Mouse (Mus musculus) C2C12 (cell line): ENCODE data around the gene Klhl1. TPM values are rescaled to one million over a fixed set of nuclear protein-coding genes. Genes with fewer than 3 reads are reported as not detected.

Source experiments
- H3K27me3 ChIP-seq: one replicate; pipeline ENCODE4 v1.6.1; 2011; ENCODE audit not compliant: control insufficient read depth, insufficient read depth, insufficient read length
- H3K36me3 ChIP-seq: one replicate; pipeline ENCODE4 v1.6.1; 2011; ENCODE audit not compliant: control insufficient read depth, insufficient read depth
- H3K4me3 ChIP-seq: one replicate; pipeline ENCODE4 v1.5.1; 2011; ENCODE audit warnings: mild to moderate bottlenecking, control low read depth; ENCODE audit not compliant: poor library complexity, insufficient read depth, severe bottlenecking
- H3K79me2 ChIP-seq: one replicate; pipeline ENCODE4 v1.6.1; 2011; ENCODE audit not compliant: control insufficient read depth, insufficient read depth
- H3K79me3 ChIP-seq: one replicate; pipeline ENCODE4 v1.6.1; 2011; ENCODE audit warnings: low read depth, control low read depth
- H3ac ChIP-seq: one replicate; pipeline ENCODE3; 2011; ENCODE audit warnings: low read depth; ENCODE audit not compliant: control insufficient read depth, insufficient read length
- CEBPB ChIP-seq: IDR thresholded peaks from one replicate; pipeline ENCODE4 v1.6.1; 2011; ENCODE audit warnings: low read depth, mild to moderate bottlenecking, control low read depth, moderate library complexity
- CTCF ChIP-seq: IDR thresholded peaks from one replicate; pipeline ENCODE4 v1.5.1; 2011; ENCODE audit not compliant: control insufficient read depth, insufficient read depth, insufficient read length
- FOSL1 ChIP-seq: IDR thresholded peaks from one replicate; pipeline ENCODE4 v1.8.0; 2011; ENCODE audit warnings: mild to moderate bottlenecking, low read length; ENCODE audit not compliant: poor library complexity, insufficient read depth, severe bottlenecking
- MAX ChIP-seq: IDR thresholded peaks from one replicate; pipeline ENCODE4 v1.6.1; 2011; ENCODE audit warnings: mild to moderate bottlenecking, control low read depth
- MYOD1 ChIP-seq: IDR thresholded peaks from one replicate; pipeline ENCODE4 v1.6.1; 2011; ENCODE audit warnings: low read depth; ENCODE audit not compliant: control insufficient read depth, insufficient read length
- MYOG ChIP-seq: IDR thresholded peaks from one replicate; pipeline ENCODE4 v1.6.1; 2011; ENCODE audit not compliant: control insufficient read depth, insufficient read length; ENCODE audit errors: extremely low read depth
- USF1 ChIP-seq: IDR thresholded peaks from one replicate; pipeline ENCODE4 v1.6.1; 2011; ENCODE audit warnings: low read depth, mild to moderate bottlenecking, control low read depth, moderate library complexity
- polyA plus RNA-seq: library from polyadenylated mRNA; unstranded; fragments of >200 nt; fragmentation: generic; extraction: Trizol; gene quantifications from one replicate; pipeline ENCODE4 v1.2.1, GENCODE M21; 2012; ENCODE audit warnings: missing spikeins

Gene Klhl1
- polyA plus RNA-seq, 1 experiment, result 0.02 TPM

- Histone ChIP-seq H3K36me3 (no peaks in the 10 kb centered on the region), H3K79me2 (no peaks in the 10 kb centered on the region), H3K27me3 (no peaks in the 10 kb centered on the region), H3K79me3 (no peaks in the 10 kb centered on the region), H3K4me3 (no peak overlapping the region), H3ac (no peak overlapping the region)
- no peak for TF ChIP-seq MYOD1
- TF ChIP-seq CEBPB, result no peak
- no peak for TF ChIP-seq CTCF
- no peak for TF ChIP-seq MAX
- no peak for TF ChIP-seq MYOG
- TF ChIP-seq FOSL1, result no peak
- no peak for TF ChIP-seq USF1
These were observed 411.5 kb downstream of the Klhl1 start for GRCm38 (mm10) chr14:96107396-96107795.

GRCm38 (mm10) chr14:96081681-96082207 lies 437.2 kb downstream of the Klhl1 start:
- TF ChIP-seq CTCF (no peak), MYOD1 (no peak), MYOG (no peak), CEBPB (no peak), USF1 (no peak), MAX (no peak), FOSL1 (no peak)
- Histone ChIP-seq H3K36me3 (no peaks in the 10 kb centered on the region), H3K79me3 (no peaks in the 10 kb centered on the region), H3K27me3 (no peaks in the 10 kb centered on the region), H3K4me3 (no peak overlapping the region), H3ac (no peak overlapping the region), H3K79me2 (no peaks in the 10 kb centered on the region)

GRCm38 (mm10) chr14:96065884-96066283 lies 453.0 kb downstream of the Klhl1 start:
- TF ChIP-seq MYOD1 (no peak), CEBPB (no peak), MYOG (no peak), USF1 (no peak), MAX (no peak), CTCF (no peak)
- Histone ChIP-seq H3K27me3 (no peaks in the 10 kb centered on the region), H3ac (no peak overlapping the region)

More at GRCm38 (mm10) chr14:96065884-96066283, 453.0 kb downstream of the Klhl1 start:
- no peak overlapping the region for H3K4me3 ChIP-seq
- H3K79me3 ChIP-seq, result no peaks in the 10 kb centered on the region
- no peaks in the 10 kb centered on the region for H3K79me2 ChIP-seq
- no peaks in the 10 kb centered on the region for H3K36me3 ChIP-seq
